Comparison of ENCODE assay signal across 26 mouse cellular contexts in the genomic region with DNA sequence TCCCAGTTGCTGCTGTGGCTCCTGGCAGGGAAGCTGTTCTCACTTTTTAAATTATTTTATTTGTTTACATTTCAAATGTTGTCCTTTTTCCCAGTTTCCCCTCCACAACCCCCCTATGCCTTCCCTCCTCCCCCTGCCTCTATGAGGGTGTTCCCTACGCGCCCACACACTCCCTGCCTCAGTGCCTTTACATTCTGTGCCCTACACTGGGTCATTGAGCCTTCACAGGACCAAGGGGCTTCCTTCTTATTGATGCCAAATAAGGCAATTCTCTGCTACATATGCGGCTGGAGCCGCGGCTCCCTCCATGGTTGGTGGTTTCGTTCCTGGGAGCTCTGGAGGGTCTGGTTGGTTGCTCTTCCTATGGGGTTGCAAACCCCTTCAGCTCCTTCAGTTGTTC.
"Had no signal": no experiment of that assay in that cellular context is flagged by ENCODE, and none has a peak within 500 bp of the region (broad histone marks: within the 10 kb centered on the region; RNA-seq: fewer than 3 reads in every experiment).

No protein-coding gene starts in this region.

- H3K4me2 ChIP-seq: heart, embryonic 12.5 days; hindbrain, embryonic 12.5 days; hindbrain, embryonic 14.5 days; intestine, embryonic 15.5 days; limb, embryonic 12.5 days; liver, embryonic 11.5 days; liver, embryonic 13.5 days had no signal

- H3K4me1 ChIP-seq: hindbrain, embryonic 10.5 days; hindbrain, embryonic 12.5 days; intestine, embryonic 15.5 days; limb, embryonic 10.5 days; limb, embryonic 12.5 days; liver, embryonic 13.5 days had no signal

- H3K27me3 ChIP-seq: heart, embryonic 12.5 days; hindbrain, embryonic 12.5 days; intestine, embryonic 15.5 days; limb, embryonic 12.5 days; liver, embryonic 13.5 days had no signal

- H3K27ac ChIP-seq: gastrocnemius, adult 2 months; heart, adult 2 months; hindbrain, embryonic 10.5 days; hindbrain, embryonic 12.5 days; hindbrain, embryonic 14.5 days; intestine, embryonic 15.5 days; layer of hippocampus, adult 2 months; left cerebral cortex, adult 2 months; limb, embryonic 10.5 days; limb, embryonic 12.5 days; liver, embryonic 13.5 days had no signal

- ATAC-seq: hindbrain, embryonic 16.5 days; inflammation-experienced regulatory T-cells, adult 6 months; intestine, embryonic 15.5 days; intestine, postnatal 0 days had no signal

- H3K36me3 ChIP-seq: heart, embryonic 12.5 days; hindbrain, embryonic 10.5 days; hindbrain, embryonic 12.5 days; intestine, embryonic 15.5 days; limb, embryonic 10.5 days; limb, embryonic 12.5 days; liver, embryonic 13.5 days had no signal

- H3K4me3 ChIP-seq: gastrocnemius, adult 2 months; heart, adult 2 months; heart, embryonic 12.5 days; hindbrain, embryonic 10.5 days; hindbrain, embryonic 12.5 days; intestine, embryonic 15.5 days; layer of hippocampus, adult 2 months; left cerebral cortex, adult 2 months; limb, embryonic 10.5 days; limb, embryonic 12.5 days; liver, embryonic 13.5 days had no signal

- H3K9ac ChIP-seq: heart, embryonic 12.5 days; hindbrain, embryonic 12.5 days; hindbrain, embryonic 14.5 days; intestine, embryonic 15.5 days; limb, embryonic 12.5 days; liver, embryonic 13.5 days had no signal

- H3K9me3 ChIP-seq: heart, embryonic 12.5 days; hindbrain, embryonic 10.5 days; hindbrain, embryonic 12.5 days; intestine, embryonic 15.5 days; limb, embryonic 10.5 days; limb, embryonic 12.5 days had no signal

- DNase-seq: gastrocnemius, adult 2 months; gastrocnemius, postnatal 10 days; gastrocnemius, postnatal 25 days; heart, adult 2 months; heart, postnatal 14 days; heart, postnatal 4 days; kidney, adult 18-20 months; kidney, adult 8-10 months; kidney, postnatal 10 days; kidney, postnatal 25 days; kidney, postnatal 4 days; liver; liver, embryonic 13.5 days had no signal
